ENCODE assay signal across 9 mouse cellular contexts in genomic region chr10:58370559-58370958, GRCm38 (mm10). TPM values are rescaled to one million over a fixed set of nuclear protein-coding genes. Genes with fewer than 3 reads are reported as not detected.
DNase-seq lines count a peak whose midpoint lies in the region; ATAC-seq and TF ChIP-seq lines count a peak whose summit lies in the region.
"Had no signal": no experiment of that assay in that cellular context is flagged by ENCODE, and none has a peak within 500 bp of the region (broad histone marks: within the 10 kb centered on the region; RNA-seq: fewer than 3 reads in every experiment).

No protein-coding gene starts in this region.

- no peak for TF ChIP-seq CTCF in spleen, adult 2 months (IDR thresholded peaks at IDR 0.05; ENCODE audit: extremely low read depth, insufficient read depth, insufficient read length, insufficient replicate concordance)

- TF ChIP-seq POLR2A in spleen, adult 2 months (IDR thresholded peaks at IDR 0.05; ENCODE audit: low read depth, low read length), result no peak

- no peaks in the 10 kb centered on the region for H3K27me3 ChIP-seq in hindbrain, embryonic 10.5 days (ENCODE audit: insufficient read depth, poor library complexity, severe bottlenecking)
- H3K27me3 ChIP-seq in hindbrain, embryonic 11.5 days (ENCODE audit: control insufficient read depth, insufficient read depth, low read length), result no peaks in the 10 kb centered on the region
- no peaks in the 10 kb centered on the region for H3K27me3 ChIP-seq in spleen, adult 2 months (ENCODE audit: control insufficient read depth, insufficient read depth, low read length)
- H3K27me3 ChIP-seq in intestine, embryonic 15.5 days (replicated peaks), result no peaks in the 10 kb centered on the region

- H3K4me2 ChIP-seq in hindbrain, embryonic 11.5 days (replicated peaks; ENCODE audit: low read depth, low read length), result no peak overlapping the region
- H3K4me2 ChIP-seq in intestine, embryonic 15.5 days (replicated peaks), result no peak overlapping the region

- H3K4me3 ChIP-seq in hindbrain, embryonic 10.5 days, result no peak overlapping the region
- no peak overlapping the region for H3K4me3 ChIP-seq in hindbrain, embryonic 11.5 days (ENCODE audit: low read depth, low read length)
- no peak overlapping the region for H3K4me3 ChIP-seq in spleen, adult 2 months (ENCODE audit: extremely low read depth, insufficient read depth, insufficient read length)
- no peak overlapping the region for H3K4me3 ChIP-seq in intestine, embryonic 15.5 days (replicated peaks)

- no peak for DNase-seq in hindbrain, embryonic 10.5 days (ENCODE audit: low spot score)
- no peak for DNase-seq in hindbrain, embryonic 11.5 days (ENCODE audit: low spot score)
- no peak for DNase-seq in spleen, adult 2 months (ENCODE audit: low read depth in 1 of 2, low spot score in 2 of 2)
- DNase-seq in spleen, postnatal 10 days (ENCODE audit: low spot score in 2 of 2), result no peak
- DNase-seq in frontal cortex, postnatal 36 days (ENCODE audit: low spot score in 2 of 2), result no peak
- no peak for DNase-seq in ovary, adult 18-20 months (ENCODE audit: low spot score)
- no peak for DNase-seq in thymus, postnatal 4 days
- DNase-seq: adrenal gland, postnatal 10 days had no signal

- no peaks in the 10 kb centered on the region for H3K36me3 ChIP-seq in hindbrain, embryonic 10.5 days
- no peaks in the 10 kb centered on the region for H3K36me3 ChIP-seq in hindbrain, embryonic 11.5 days (ENCODE audit: control insufficient read depth, insufficient read depth, low read length)
- no peaks in the 10 kb centered on the region for H3K36me3 ChIP-seq in spleen, adult 2 months (ENCODE audit: control insufficient read depth, insufficient read depth, low read length)
- 0 out of 2 replicates have a peak, but pooled peaks cover 2% of the 10 kb centered on the region for H3K36me3 ChIP-seq in intestine, embryonic 15.5 days

- no peak for ATAC-seq in hindbrain, embryonic 11.5 days (ENCODE audit: low FRiP score)
- 0 out of 2 replicates have a peak, but pooled peaks have one; percentile 42 for ATAC-seq in intestine, embryonic 15.5 days

- peak overlapping the region; percentile 73 for H3K27ac ChIP-seq in hindbrain, embryonic 10.5 days
- H3K27ac ChIP-seq in hindbrain, embryonic 11.5 days (ENCODE audit: low read depth, low read length), result no peak overlapping the region; the same call in 1 of the 2 replicates
- peak overlapping the region; percentile 72 for H3K27ac ChIP-seq in spleen, adult 2 months (ENCODE audit: insufficient read depth, low read length)
- H3K27ac ChIP-seq in intestine, embryonic 15.5 days, result peak overlapping the region; percentile 74; the same call in 1 of the 2 replicates

- H3K9ac ChIP-seq in hindbrain, embryonic 11.5 days (ENCODE audit: low read depth, low read length), result no peak overlapping the region
- no peak overlapping the region for H3K9ac ChIP-seq in intestine, embryonic 15.5 days

- H3K4me1 ChIP-seq in hindbrain, embryonic 10.5 days (replicated peaks), result peaks cover 39% of the 10 kb centered on the region
- no peaks in the 10 kb centered on the region for H3K4me1 ChIP-seq in hindbrain, embryonic 11.5 days (replicated peaks; ENCODE audit: control insufficient read depth, insufficient read depth, low read length)
- peaks cover 16% of the 10 kb centered on the region for H3K4me1 ChIP-seq in spleen, adult 2 months (ENCODE audit: control insufficient read depth, insufficient read depth, insufficient read length)
- H3K4me1 ChIP-seq in intestine, embryonic 15.5 days (replicated peaks), result peaks cover 14% of the 10 kb centered on the region

- no peaks in the 10 kb centered on the region for H3K9me3 ChIP-seq in hindbrain, embryonic 10.5 days
- no peaks in the 10 kb centered on the region for H3K9me3 ChIP-seq in hindbrain, embryonic 11.5 days (ENCODE audit: control insufficient read depth, low read length)
- no peaks in the 10 kb centered on the region for H3K9me3 ChIP-seq in intestine, embryonic 15.5 days

RNA-seq across cellular contexts. Expression of gene Lims1, which starts 47.3 kb away (rescaled TPM):
- polyA plus RNA-seq in hindbrain, embryonic 10.5 days (2016; fragmentation: Nextera tagmentation; extraction: Ambion mirVana), result 89.4 and 105 TPM in 2 replicates
- 86.2 and 89.9 TPM in 2 replicates for polyA plus RNA-seq in hindbrain, embryonic 11.5 days (2014; fragmentation: Nextera tagmentation; extraction: Ambion mirVana)
- 11.4 and 15.7 TPM in 2 replicates for polyA plus RNA-seq in spleen, adult 2 months (2012; rRNA removed)
- polyA plus RNA-seq in intestine, embryonic 15.5 days (2015; fragmentation: Nextera tagmentation; extraction: Ambion mirVana), result 131 and 143 TPM in 2 replicates
